Mouse (Mus musculus): Measurements from ENCODE around the gene Pard3b.

Gene Pard3b

DNA sequence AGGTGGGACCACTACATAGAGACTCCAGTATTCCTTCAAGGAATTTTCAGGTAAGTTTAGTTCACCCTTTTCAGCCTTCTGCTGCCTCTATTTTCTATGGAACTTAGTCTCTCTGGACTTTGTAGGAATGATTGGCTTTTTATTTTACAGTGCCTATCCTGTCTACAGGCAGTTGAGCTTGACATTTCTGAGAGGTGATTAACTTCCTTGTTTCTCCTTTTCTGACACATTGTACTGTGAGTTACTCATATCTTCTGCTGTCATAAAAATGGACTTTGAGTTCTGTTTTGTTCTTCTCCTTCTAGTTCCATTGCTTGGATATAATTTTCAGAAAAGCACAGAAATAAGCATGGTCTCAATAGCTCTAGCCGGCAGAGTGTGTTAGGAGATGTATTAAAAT lies 112.4 kb downstream of the Pard3b start:
- DNase-seq (ENCODE audit: low spot score), result no peak

DNA sequence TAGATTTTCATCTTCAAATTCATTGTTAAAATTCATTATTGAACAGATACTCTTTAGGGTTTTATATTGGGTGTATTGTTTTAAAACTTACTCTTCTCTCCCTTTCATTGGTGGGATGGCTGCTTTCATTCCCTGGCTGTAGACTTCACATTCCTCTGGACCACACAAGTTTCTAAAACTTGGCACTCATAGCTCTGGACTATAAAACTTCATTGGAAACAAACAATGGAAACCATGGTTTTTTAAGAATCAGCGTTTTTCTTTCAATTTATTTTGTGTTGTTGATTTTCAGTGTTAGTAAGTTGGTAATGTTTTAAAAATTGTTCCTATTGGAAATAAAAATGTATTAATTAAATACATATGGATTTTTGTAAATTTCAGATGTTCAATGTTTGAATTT lies 118.1 kb downstream of the Pard3b start:
- no peak for DNase-seq (ENCODE audit: low spot score)

DNA sequence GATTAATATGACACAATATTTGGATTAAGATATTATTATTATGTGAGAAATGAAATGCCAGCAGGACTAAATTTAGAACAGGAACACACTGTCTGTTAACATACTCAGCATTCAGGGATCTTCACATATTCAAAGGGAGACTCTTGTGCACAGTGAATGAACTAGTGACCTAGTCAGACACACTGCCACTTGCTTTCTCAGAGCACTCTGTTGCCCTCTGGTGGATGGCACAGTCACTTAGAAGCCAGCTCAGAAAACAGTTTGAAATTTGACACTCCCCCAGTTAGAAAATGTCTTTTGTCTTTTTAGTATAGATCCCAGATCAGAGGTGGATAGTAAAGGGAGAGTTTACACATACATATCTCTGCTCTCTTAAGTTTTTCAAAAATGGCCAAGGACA lies 132.6 kb downstream of the Pard3b start:
- DNase-seq (ENCODE audit: low spot score), result peak; percentile 21

DNA sequence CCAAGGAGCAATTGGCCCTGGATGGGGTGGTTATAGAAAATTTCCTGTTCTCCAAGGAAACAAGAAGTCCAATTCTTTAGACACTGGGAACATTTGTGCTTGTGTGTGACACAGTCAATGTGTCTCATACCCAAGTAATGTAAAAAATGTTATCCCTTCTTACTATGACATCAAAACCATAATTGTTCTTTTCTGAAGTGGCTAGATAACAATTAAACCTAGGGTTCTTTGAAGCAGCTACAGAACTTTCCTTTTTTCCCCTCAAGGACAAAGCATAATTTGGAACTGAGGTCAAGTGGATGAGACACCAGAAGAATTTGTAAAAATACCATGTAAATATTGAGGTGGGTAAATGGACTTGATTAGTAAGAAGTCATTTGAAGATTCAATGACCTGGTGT lies 140.1 kb downstream of the Pard3b start:
- DNase-seq (ENCODE audit: low spot score), result no peak

DNA sequence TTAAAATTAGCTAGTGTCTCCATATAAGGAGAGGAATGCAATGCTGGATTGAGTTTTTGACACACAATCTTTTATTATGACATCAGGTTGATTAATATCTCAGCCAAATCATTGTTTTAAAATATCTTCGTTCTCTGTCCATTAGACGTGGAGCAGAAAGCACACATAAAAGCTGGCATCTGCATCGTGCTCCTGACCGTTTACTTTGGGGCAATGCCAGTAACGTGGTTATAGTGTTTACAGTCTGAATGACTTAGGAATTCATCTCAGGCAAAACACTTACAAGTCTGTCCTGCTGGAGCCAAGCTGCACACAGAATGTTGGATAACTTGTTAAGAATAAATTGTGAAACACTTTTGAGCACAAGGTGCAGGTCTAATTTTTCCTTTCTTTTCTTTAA lies 141.3 kb downstream of the Pard3b start:
- no peak for DNase-seq (ENCODE audit: low spot score)

DNA sequence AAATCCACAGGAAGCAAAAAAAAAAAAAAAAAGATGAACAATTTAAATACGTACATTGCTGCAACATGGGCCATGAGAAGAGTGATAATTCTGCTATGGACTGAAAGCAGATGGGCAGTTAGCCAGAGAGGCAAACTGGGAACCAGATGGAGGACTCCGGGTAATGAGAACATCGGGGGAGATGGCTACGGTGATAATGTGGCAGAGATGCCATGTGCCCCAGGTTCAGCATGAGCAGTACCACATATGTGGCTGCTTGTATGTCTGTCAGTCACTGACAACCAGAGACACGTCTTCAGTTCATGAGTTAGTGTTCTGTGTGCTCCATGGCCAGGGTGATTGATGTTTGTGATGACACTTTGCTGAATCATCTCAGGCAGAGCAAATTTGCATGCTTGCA lies 157.7 kb downstream of the Pard3b start:
- no peak for DNase-seq (ENCODE audit: low spot score)

DNA sequence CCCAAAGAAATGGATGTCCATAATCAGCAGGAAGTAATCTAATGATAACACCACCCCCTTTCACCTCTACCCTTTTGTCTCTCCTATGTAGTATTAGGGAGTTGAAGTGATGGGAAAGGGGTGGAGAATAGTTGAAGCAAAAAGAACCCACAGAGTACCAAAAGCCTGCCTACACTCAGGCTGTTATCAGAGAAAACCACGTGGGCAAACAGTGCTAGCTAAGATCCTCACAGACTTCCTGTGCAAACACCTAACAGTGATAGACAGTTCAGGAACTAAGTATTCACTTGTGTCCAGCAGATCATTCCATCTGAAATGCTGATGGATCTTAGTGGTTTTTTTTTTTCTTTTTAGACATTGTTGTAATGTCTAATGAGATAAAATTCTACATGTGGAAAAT lies 181.6 kb downstream of the Pard3b start:
- DNase-seq (ENCODE audit: low spot score), result no peak

DNA sequence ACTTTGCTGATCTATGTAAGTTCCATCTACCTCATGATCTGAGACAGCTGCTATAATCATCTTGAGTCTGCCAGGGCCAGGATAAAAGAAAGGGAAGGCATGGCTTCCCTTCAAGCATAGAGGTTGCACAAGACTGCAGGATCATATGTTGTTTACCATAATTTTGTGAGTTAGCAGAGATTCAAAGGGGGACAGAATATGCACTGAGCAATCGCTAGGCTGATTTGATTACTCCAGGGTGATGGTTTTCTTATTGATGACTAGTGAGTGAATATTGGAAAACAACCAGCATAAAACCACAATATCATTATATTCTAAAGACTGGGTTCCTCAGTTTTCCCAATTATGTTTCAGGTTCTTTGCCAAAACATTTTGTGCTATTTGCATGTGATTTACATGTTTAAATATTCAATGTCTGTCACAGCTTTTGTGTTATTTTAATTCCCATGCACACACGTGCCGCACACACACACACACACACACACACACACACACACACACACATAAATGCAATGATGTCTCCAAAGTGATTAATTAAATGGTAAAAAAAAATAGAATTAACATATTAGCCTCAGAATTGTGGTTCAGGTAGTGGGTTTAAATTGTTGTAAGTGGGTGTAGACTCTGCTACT lies 187.1 kb downstream of the Pard3b start:
- no peak for DNase-seq (ENCODE audit: low spot score)

DNA sequence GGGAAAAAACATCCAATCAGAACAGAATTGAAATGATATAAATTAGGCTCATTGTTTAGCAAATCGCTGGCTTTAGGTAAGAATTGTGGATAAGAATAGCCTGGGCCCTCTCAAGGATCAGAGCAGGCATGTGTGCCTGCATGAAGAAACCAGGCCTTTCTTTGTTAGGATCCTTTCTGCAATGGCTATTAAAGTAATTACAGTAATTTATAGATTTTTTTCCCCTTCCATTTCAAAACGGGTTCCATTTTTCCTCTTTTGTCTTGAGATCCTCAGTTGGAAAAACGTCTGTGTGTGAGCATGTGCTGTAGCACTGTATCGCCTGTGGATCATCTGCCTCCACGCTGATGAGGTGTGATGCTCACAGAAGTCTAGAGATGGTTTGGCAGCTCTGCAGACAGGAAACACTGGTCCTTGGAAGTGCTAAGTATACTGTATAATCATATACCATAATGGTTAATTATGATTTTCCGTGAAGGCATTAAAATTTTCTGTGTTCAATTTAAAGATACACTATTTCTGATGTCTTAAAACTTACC lies 198.5 kb downstream of the Pard3b start:
- DNase-seq (ENCODE audit: low spot score), result no peak

DNA sequence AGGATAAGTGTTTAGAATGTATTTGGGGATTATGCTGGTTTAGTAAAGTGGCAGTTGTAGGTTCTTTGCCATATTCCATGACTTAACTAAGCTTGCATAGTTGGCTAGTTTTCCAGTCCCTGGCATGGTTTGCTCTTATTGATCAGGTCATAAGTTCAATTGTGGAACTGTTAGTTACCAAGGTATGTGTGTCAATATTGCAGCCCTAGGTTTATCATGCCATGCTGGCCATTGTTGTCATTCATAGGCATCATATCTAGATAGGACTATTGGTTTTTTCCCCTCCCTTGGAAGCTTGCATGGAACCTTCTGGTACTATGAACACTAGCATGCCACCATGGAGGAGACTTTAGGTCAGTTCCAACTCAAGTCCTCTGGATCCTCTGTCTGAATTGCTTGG lies 208.0 kb downstream of the Pard3b start:
- no peak for DNase-seq (ENCODE audit: low spot score)

DNA sequence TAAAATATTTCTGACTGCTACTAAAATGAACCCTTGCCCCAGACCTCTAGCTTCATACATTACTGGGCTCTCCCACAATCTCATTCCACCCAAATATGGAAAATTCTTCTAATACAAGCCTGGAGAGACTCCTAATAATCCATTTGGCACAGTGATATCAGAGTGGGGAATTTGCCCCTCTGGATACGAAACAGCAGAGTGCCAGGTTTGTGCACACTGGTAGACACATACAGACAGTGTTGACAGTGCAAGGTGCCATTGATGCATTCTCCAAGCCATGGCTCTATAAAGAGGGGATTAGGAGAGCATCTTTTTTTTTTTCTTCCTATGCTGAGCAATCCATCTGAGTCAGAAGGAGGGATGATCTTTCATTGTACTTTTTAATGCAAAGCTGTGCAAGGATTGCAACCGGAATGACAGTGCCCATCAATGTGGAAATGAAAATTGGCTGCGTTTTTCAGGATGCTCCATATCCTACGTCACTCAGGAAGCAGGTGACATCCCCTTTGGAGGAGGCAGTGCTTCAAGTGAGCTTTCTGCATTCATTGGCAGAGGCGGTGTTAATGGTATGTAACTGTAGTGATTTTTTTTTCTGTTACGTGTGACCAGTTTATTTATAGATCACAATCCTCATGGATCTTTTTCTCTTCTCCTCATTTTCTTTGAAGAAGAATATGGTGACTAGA lies 210.5 kb downstream of the Pard3b start:
- DNase-seq (ENCODE audit: low spot score), result no peak

DNA sequence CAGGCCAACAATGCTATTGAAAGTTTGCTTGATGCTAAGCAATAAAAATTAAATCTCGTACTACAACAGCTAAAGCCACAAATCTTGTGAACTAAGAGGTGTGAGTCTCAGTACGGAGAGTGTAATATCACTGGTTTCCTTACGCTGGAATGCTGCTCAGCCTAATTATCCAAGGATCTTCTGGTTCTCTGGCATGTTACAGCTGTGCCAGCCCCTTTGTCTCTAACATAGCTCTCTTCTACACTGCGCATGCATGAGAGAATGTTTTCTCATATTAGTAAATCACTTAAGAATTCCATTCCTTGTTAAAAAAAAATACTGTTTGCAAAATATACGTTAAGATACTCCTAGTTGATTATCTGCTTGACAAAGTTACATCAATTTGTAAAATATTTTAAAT lies 211.8 kb downstream of the Pard3b start:
- no peak for DNase-seq (ENCODE audit: low spot score)

DNA sequence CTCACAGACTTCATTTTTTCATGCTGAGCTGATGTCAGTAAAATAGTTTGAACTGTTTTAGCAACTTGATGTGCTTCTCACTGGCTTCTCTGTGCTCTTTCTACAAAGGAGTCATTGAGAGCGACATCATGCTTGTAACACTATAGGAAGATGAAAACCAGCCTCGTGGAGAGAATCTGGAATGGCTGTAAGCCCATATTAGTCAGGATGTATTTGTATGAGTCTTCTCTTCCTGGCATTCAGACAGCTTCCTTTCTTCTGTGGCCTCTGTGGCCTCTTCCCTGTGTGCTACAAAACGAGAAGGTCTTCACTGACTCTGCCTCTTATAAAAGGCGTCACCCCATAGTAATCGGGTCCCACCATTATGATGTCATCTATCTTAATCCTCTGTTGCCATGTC lies 212.6 kb downstream of the Pard3b start:
- no peak for DNase-seq (ENCODE audit: low spot score)

DNA sequence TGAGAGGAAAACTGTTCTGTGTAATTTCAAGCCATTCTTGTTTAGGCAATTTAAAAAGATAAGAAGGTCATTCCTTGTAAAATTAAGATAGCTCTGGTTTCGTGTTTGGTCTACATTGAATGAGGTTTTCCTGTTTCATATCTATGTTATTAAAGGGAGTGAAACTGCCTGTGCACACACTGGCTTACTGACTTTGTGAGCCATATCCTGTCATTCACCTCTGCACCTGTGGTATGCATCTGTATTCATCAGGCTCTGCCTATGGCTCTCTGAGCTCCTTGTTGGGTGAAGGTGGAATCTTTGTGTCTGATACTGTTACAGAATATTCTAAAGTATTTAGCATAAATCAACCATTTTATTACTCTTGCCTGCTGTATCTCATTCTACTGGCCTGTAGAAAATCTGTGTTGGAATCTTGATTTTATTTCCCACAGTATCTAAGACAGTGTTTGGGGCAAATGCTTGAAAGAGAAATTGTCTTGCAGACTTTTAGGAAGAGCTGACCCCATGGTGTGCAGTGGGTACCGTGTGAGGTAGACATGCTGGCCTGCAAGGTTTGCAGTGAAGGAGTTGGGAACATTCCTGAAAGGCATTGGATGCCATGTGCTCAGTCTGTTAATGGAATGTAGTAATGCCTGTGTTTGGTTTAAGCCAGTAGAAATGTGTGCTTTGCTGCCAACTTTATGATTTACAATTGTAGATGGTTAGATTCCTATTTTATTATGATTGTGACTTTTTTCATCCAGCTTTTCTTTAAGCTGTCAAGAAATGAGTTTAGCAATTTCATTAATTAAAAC lies 228.9 kb downstream of the Pard3b start:
- no peak for DNase-seq (ENCODE audit: low spot score)

DNA sequence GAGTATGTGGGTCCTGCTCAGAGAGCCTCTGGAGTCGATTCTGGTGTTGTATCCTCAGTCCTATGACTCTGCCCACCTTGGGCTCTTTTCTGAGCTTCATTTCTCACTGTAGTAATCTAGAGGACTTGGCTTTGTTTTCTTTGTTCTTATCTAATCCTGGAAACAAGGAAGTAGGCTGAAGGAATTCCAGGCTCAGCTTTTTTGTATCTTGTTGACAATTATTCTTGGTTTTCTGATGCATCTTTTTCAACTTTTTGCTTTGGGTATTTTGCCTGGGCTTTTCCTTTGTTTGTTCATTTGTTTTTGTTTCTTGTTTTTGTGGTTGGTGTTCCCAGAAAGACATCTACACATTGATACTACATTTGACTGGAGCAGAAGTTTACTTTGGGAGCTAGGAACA lies 236.3 kb downstream of the Pard3b start:
- no peak for DNase-seq (ENCODE audit: low spot score)

DNA sequence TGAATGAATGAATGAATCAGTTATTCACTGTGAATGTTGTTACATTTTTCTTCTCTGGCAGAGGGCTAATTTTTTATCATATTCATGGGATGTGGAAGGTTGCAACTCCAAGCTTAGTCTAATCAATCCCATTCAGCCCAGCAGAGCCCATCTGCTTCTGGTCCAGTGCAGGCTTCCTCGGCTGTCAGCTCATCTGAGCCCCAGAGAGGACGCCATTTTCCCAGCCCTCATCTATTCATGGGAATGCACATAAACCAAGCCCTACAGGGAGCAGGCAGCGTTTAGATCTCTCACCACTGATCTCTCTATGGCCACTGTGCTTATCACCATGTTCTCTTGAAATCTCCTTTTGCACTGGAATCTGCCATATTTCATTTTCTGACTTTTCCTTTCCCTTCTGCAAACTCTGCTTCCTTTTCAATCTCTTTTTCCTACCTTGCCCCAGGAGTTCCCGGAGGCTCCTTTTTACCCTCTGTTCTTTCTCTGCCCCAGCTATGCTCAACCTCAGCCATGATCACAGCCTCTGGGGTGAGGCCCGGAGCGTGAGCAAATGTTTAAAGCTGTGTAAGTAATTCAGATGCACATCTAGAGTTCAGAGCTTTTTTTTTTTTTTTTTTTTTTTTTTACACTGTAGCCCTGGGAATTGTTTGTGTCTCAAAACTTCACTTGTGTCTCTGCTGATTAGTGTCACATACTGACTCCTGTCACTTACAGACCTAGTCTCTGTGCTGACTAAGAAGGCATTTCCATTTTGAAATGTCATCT lies 241.3 kb downstream of the Pard3b start:
- DNase-seq (ENCODE audit: low spot score), result no peak

DNA sequence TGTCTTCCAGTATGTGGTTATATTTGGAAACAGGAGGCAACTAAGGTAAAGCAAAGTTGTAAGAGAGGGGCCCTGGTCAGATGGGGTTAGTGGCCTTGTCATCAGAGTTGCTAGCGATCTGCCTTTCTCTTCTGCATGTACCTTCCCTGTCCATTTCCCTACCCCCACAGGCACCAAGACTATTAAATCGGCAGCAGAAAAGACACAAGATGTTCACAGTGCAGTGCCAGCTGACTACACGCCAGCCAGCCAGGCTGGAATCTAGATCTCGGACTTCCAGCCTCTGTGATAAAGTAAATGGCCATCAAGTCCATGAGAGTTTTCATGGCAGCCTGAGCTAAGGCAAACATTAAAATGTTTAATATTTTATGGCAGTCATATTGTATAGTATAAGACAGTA lies 257.4 kb downstream of the Pard3b start:
- peak; percentile 36 for DNase-seq (ENCODE audit: low spot score)

DNA sequence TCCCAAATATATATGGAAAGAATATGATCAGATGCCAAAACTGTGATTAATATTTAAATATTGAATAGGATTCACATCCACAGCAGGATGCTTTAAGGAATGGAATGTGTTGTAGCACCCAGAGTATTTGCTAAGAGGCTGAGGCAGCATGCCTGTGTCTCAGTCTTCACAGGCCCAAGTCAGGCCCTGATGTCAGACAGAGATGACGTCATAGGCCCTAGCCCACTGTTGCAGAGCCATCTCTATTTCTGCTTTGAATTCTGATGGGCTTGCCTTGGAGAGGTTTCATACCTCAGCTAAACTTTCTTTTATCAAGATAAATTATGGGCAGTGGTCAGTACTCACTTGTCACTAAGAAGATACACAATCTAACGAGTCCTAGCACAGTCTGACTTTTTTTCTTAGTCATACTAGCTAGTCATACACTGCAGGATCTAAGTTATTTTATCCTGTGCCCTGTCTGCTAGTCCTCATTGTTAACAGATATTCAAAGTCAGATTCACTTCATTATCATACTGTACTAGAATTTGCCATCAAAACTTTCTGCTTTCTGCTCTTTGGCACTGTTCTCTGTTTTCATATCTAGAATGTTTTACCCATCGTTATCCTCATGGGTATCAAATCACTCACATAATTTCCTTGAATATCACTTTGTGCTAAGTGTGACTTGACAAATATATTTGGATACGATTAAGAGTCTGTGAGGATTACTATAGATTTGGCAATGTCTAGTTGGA lies 264.8 kb downstream of the Pard3b start:
- no peak for DNase-seq (ENCODE audit: low spot score)

DNA sequence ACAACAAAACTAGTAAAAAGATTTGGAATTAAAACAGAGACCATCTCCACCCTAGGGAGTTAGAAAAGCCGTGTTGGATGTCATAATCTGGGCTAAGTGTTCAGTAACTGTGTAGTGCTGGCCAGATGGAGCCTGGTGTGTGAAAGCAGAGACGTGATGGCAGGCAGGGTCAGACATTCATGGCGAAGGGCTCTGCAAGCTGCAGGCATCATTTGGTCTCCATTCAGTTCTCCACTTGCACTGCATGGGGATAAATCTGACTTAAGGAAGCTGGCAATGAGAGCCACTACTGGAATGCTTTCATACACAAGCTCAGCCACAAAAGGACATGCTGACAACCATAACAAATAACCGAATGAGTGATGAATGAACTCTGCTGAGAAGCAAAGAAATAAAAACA lies 265.4 kb downstream of the Pard3b start:
- no peak for DNase-seq (ENCODE audit: low spot score)

DNA sequence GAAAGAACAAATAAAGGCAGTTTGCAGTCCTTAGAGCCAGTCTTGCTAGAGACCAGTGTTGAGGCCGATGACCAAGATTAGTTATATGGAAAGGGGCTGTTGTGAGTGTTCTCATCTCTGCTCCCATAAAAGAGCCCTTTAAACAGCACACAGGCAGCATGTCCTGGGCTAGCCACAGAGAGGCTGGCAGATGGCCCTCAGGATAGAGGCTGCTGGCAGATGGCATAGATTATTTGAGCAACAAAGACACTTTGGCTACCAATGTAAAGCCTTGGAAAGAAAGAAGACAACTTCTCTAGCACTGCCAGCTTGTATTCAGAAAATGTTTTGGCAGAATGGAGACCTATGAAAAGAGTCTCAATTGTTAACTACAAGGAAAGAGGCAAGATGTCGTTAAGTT lies 274.3 kb downstream of the Pard3b start:
- no peak for DNase-seq (ENCODE audit: low spot score)

DNA sequence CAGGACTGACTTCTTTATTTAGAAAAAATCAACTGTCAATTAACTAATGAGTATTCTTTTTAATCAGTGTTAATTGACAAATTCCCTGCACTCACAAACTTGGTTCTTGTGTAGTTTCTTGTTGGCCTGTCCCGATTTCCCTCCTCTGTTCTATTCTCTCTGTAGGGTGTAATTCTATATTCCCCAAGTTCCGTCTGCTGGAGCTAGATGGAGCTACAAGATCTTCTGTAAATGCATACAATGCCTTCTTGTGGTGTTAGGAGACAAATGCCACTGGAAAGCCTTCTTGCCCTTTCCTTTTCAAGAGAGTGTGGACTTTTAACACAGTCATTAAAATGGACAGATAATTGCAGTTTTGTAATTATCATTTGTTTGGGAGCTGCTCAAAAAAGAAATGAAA lies 286.3 kb downstream of the Pard3b start:
- no peak for DNase-seq (ENCODE audit: low spot score)

DNA sequence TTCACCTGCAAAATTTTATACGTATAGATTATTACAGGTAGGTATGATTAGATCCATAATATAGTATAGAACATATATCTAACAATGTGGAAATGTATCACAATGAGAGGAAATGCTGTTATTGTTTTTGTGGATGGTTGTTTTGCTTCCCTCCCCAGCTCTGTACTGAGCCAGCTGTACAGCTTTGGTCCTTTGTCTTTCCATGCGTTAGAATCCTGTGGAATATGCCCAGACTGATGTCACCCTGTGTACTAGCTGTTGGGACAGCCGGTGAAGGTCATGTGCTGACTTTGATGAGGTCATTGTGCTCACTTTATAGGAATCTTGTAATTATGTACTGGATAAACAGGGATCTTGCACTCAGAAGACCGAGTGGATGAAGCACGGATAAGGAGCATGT lies 286.9 kb downstream of the Pard3b start:
- DNase-seq (ENCODE audit: low spot score), result no peak
